Mouse (Mus musculus): Measurements from ENCODE around the gene Jarid2. TPM values are rescaled to one million over a fixed set of nuclear protein-coding genes. Genes with fewer than 3 reads are reported as not detected.

Gene Jarid2
- polyA plus RNA-seq, 1 experiment = 32.8 TPM

- TF ChIP-seq GATA1 (IDR thresholded peaks at IDR 0.05; ENCODE audit: low read length) = no peak
These were observed 66.6 kb downstream of the Jarid2 start for GRCm38 (mm10) chr13:44795891-44796290.

- TF ChIP-seq GATA1 (IDR thresholded peaks at IDR 0.05; ENCODE audit: low read length) = no peak
These were observed 67.5 kb downstream of the Jarid2 start for GRCm38 (mm10) chr13:44796775-44797174.

GRCm38 (mm10) chr13:44798280-44798679 is 69.0 kb downstream of the Jarid2 start:
- no peak for TF ChIP-seq GATA1 (IDR thresholded peaks at IDR 0.05; ENCODE audit: low read length)

- no peak for TF ChIP-seq GATA1 (IDR thresholded peaks at IDR 0.05; ENCODE audit: low read length)
These were observed 69.9 kb downstream of the Jarid2 start for GRCm38 (mm10) chr13:44799166-44799565.

GRCm38 (mm10) chr13:44800059-44800458 is 70.8 kb downstream of the Jarid2 start:
- TF ChIP-seq GATA1 (IDR thresholded peaks at IDR 0.05; ENCODE audit: low read length) = no peak

GRCm38 (mm10) chr13:44804876-44805275 is 75.6 kb downstream of the Jarid2 start:
- no peak for TF ChIP-seq GATA1 (IDR thresholded peaks at IDR 0.05; ENCODE audit: low read length)

- TF ChIP-seq GATA1 (IDR thresholded peaks at IDR 0.05; ENCODE audit: low read length) = no peak
These were observed 79.0 kb downstream of the Jarid2 start for GRCm38 (mm10) chr13:44808307-44808706.

- no peak for TF ChIP-seq GATA1 (IDR thresholded peaks at IDR 0.05; ENCODE audit: low read length)
These were observed 81.7 kb downstream of the Jarid2 start for GRCm38 (mm10) chr13:44811021-44811420.

GRCm38 (mm10) chr13:44811601-44812000 is 82.3 kb downstream of the Jarid2 start:
- TF ChIP-seq GATA1 (IDR thresholded peaks at IDR 0.05; ENCODE audit: low read length) = no peak

GRCm38 (mm10) chr13:44812381-44812780 is 83.1 kb downstream of the Jarid2 start:
- no peak for TF ChIP-seq GATA1 (IDR thresholded peaks at IDR 0.05; ENCODE audit: low read length)

GRCm38 (mm10) chr13:44819400-44819799 is 90.1 kb downstream of the Jarid2 start:
- TF ChIP-seq GATA1 (IDR thresholded peaks at IDR 0.05; ENCODE audit: low read length) = no peak

- no peak for TF ChIP-seq GATA1 (IDR thresholded peaks at IDR 0.05; ENCODE audit: low read length)
These were observed 93.3 kb downstream of the Jarid2 start for GRCm38 (mm10) chr13:44822578-44822977.

GRCm38 (mm10) chr13:44828903-44829302 is 99.6 kb downstream of the Jarid2 start:
- no peak for TF ChIP-seq GATA1 (IDR thresholded peaks at IDR 0.05; ENCODE audit: low read length)

- no peak for TF ChIP-seq GATA1 (IDR thresholded peaks at IDR 0.05; ENCODE audit: low read length)
These were observed 102.8 kb downstream of the Jarid2 start for GRCm38 (mm10) chr13:44832104-44832503.

GRCm38 (mm10) chr13:44832866-44833265 is 103.6 kb downstream of the Jarid2 start:
- TF ChIP-seq GATA1 (IDR thresholded peaks at IDR 0.05; ENCODE audit: low read length) = no peak

GRCm38 (mm10) chr13:44833353-44833752 is 104.1 kb downstream of the Jarid2 start:
- TF ChIP-seq GATA1 (IDR thresholded peaks at IDR 0.05; ENCODE audit: low read length) = no peak

- no peak for TF ChIP-seq GATA1 (IDR thresholded peaks at IDR 0.05; ENCODE audit: low read length)
These were observed 108.2 kb downstream of the Jarid2 start for GRCm38 (mm10) chr13:44837445-44837844.
